Mouse (Mus musculus) B cell, adult 2 months (primary cell): ENCODE measurements around the gene Grhpr.
"Not testable (repeated sequence)": the region's sequence is repeated elsewhere in the genome, so short reads cannot be mapped to it uniquely, and the experiment has no call there.

Experiments used
- DNase-seq, 2 experiments: peaks; one replicate each; pipeline ENCODE4 v3.0.0; 2022

Gene Grhpr

GRCm38 (mm10) chr4:44974331-44974730 is 6.9 kb upstream of the Grhpr start:
- DNase-seq, result no peak

GRCm38 (mm10) chr4:44976026-44976615 is 5.1 kb upstream of the Grhpr start:
- no peak for DNase-seq

GRCm38 (mm10) chr4:44976921-44977710 is 4.1 kb upstream of the Grhpr start:
- no peak for DNase-seq

- DNase-seq, result no peak
Measured at GRCm38 (mm10) chr4:44978175-44978574, 3.0 kb upstream of the Grhpr start.

- DNase-seq, result no peak
Measured at GRCm38 (mm10) chr4:44979794-44980338, 1.3 kb upstream of the Grhpr start.

GRCm38 (mm10) chr4:44981974-44982287 is 736 bp downstream of the Grhpr start:
- DNase-seq, result no peak

GRCm38 (mm10) chr4:44982440-44983130 is 1.4 kb downstream of the Grhpr start:
- DNase-seq, result no peak

- no peak for DNase-seq
Measured at GRCm38 (mm10) chr4:44983131-44983740, 2.0 kb downstream of the Grhpr start.

- DNase-seq, result no peak
Measured at GRCm38 (mm10) chr4:44990560-44990959, 9.4 kb downstream of the Grhpr start.

GRCm38 (mm10) chr4:44992330-44992729 is 11.1 kb downstream of the Grhpr start:
- not testable (repeated sequence) for DNase-seq

- DNase-seq, result not testable (repeated sequence)
Measured at GRCm38 (mm10) chr4:44993179-44993578, 12.0 kb downstream of the Grhpr start.

GRCm38 (mm10) chr4:44993847-44994246 is 12.7 kb downstream of the Grhpr start:
- no peak for DNase-seq

- no peak for DNase-seq
Measured at GRCm38 (mm10) chr4:44994776-44995175, 13.6 kb downstream of the Grhpr start.

GRCm38 (mm10) chr4:44998071-44998470 is 16.9 kb downstream of the Grhpr start:
- no peak for DNase-seq

GRCm38 (mm10) chr4:45000001-45000400 is 18.8 kb downstream of the Grhpr start:
- DNase-seq, result no peak

- DNase-seq, result no peak
Measured at GRCm38 (mm10) chr4:45005452-45005851, 24.3 kb downstream of the Grhpr start.

- DNase-seq, result peak in 1 of 2 experiments; percentile 17
Measured at GRCm38 (mm10) chr4:45010806-45011415, 29.7 kb downstream of the Grhpr start.

- DNase-seq, result peak; percentile 57 to 63
Measured at GRCm38 (mm10) chr4:45011581-45012104, 30.4 kb downstream of the Grhpr start.

- DNase-seq, result peak; percentile 98 to 99
Measured at GRCm38 (mm10) chr4:45012105-45012975, 31.1 kb downstream of the Grhpr start, which contains the start of gene Zbtb5. TSS of gene Zbtb5 (minus strand) at chr4:45012412.

- DNase-seq, result peak; percentile 59 to 63
Measured at GRCm38 (mm10) chr4:45013031-45013431, 31.8 kb downstream of the Grhpr start.

- DNase-seq, result no peak
Measured at GRCm38 (mm10) chr4:45013537-45013936, 32.3 kb downstream of the Grhpr start.
